Mouse (Mus musculus) limb, embryonic 12.5 days (tissue): ENCODE measurements around the gene D10Jhu81e. TPM values are rescaled to one million over a fixed set of nuclear protein-coding genes. Genes with fewer than 3 reads are reported as not detected.

ENCODE experiments used
- ATAC-seq: fragments of 200-750 bp; cut with Nextera tagmentation; 2 replicates; pipeline ENCODE4 v1.8.0; 2017; ENCODE audit warnings: low read depth, moderate TSS enrichment; ENCODE audit not compliant: insufficient number of reproducible peaks, insufficient read depth, low FRiP score, low TSS enrichment
- H3K27ac ChIP-seq: fragments of 300-500 bp; sonication (generic); 2 replicates; pipeline ENCODE4 v1.5.1; 2016; ENCODE audit warnings: mild to moderate bottlenecking, moderate library complexity
- H3K27me3 ChIP-seq: fragments of 300-500 bp; sonication (generic); 2 replicates; pipeline ENCODE4 v1.6.1; 2016; ENCODE audit warnings: mild to moderate bottlenecking, moderate library complexity
- H3K36me3 ChIP-seq: fragments of 300-500 bp; sonication (generic); 2 replicates; pipeline ENCODE4 v1.6.1; 2016; ENCODE audit warnings: mild to moderate bottlenecking, moderate library complexity
- H3K4me1 ChIP-seq: fragments of 300-500 bp; sonication (generic); replicated peaks from 2 replicates; pipeline ENCODE4 v1.6.1; 2016
- H3K4me2 ChIP-seq: fragments of 300-500 bp; sonication (generic); 2 replicates; pipeline ENCODE4 v1.6.1; 2016; ENCODE audit warnings: mild to moderate bottlenecking, moderate library complexity
- H3K4me3 ChIP-seq: fragments of 300-500 bp; sonication (generic); replicated peaks from 2 replicates; pipeline ENCODE4 v1.5.1; 2016; ENCODE audit warnings: mild to moderate bottlenecking
- H3K9ac ChIP-seq: fragments of 300-500 bp; sonication (generic); replicated peaks from 2 replicates; pipeline ENCODE4 v1.6.1; 2016; ENCODE audit warnings: mild to moderate bottlenecking, moderate library complexity
- H3K9me3 ChIP-seq: fragments of 300-500 bp; sonication (generic); 2 replicates; pipeline ENCODE4 v1.6.1; 2016; ENCODE audit warnings: mild to moderate bottlenecking, moderate library complexity
- WGBS: fragments of 180-500 bp; shearing (Covaris S2); methylation state at CpG from one replicate; pipeline ENCODE4 v1.1.7; 2016; 5-methylcytosine and 5-hydroxymethylcytosine counted together
- polyA plus RNA-seq: library from polyadenylated mRNA; unstranded; fragments of >200 nt; fragmentation: Nextera tagmentation; extraction: Ambion mirVana; gene quantifications from 2 replicates; pipeline ENCODE4 v1.2.1, GENCODE M21; 2016

Gene D10Jhu81e
- polyA plus RNA-seq, 1 experiment from 2014 or later = 34.0 TPM

DNA sequence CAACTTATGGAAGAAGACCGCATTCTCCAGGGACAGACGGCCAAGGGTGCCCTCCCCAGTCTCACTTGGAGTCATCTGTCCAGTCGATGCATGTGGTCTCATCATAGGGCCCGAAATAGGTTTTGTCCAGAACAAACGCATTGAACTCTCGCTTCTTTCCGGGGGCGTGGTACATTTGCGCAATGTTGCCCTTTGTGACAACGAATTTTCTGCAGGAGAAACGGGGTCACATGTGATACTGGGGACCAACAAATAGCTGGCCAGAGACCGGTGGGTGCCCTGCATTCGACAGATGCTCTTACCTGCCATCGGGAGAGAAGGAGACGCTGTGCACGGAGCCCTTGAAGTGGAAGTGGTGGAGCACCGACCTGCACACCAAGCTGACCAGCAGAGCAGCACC lies 12.7 kb upstream of the D10Jhu81e start:
- 92% methylated on average over 17 of the region's 17 CpGs for WGBS
- H3K4me2 ChIP-seq = no peak overlapping the region
- H3K4me1 ChIP-seq = peaks cover 14% of the 10 kb centered on the region
- no peak overlapping the region for H3K4me3 ChIP-seq
- no peaks in the 10 kb centered on the region for H3K27me3 ChIP-seq
- no peaks in the 10 kb centered on the region for H3K9me3 ChIP-seq
- no peak for ATAC-seq
- H3K27ac ChIP-seq = no peak overlapping the region
- no peak overlapping the region for H3K9ac ChIP-seq
- peaks cover 60% of the 10 kb centered on the region for H3K36me3 ChIP-seq

DNA sequence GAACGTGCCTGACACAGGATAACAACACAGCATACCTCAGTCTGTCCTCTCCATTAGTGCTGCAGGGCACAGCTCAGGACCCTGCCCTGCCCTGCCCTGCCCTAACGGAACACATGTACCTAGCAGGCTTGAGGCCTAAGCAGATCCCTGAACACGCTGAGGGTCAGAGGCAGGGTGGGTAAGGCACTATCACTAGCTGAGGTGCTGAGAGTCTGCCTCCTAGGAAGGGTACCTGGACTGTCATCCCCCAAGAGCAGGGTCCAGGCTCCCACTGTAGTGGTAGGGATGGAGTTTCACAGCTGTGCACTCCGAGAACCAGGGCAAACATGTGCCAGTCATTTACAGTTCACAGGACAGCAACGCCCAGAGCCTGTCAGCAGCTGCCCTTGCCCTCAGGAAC lies 4.9 kb upstream of the D10Jhu81e start:
- H3K9me3 ChIP-seq = no peaks in the 10 kb centered on the region
- no peak for ATAC-seq
- H3K27ac ChIP-seq = no peak overlapping the region
- H3K27me3 ChIP-seq = no peaks in the 10 kb centered on the region
- WGBS = 91% methylated on average over 5 of the region's 5 CpGs
- no peaks in the 10 kb centered on the region for H3K4me1 ChIP-seq
- H3K9ac ChIP-seq = no peak overlapping the region
- H3K4me3 ChIP-seq = no peak overlapping the region
- peaks cover 89% of the 10 kb centered on the region for H3K36me3 ChIP-seq
- no peak overlapping the region for H3K4me2 ChIP-seq

DNA sequence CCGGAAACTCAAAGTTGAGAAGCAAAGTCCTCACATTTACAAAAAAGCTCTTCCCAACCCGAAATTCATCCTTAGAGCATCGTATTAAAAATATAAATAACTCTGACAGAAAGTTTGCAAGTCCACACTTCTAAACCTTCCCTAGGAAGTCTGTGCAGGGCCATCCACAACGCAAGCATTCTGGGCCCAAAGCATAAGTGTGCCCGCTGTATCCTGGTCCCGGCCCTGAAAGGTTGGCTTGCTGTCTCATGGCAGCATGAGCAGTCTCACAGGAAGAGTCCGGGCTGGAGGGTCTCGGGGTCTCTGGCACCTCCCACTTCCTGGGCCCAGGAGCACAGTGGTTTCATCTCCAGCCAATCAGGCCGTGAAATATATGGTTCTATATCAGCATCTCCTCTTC lies 2.0 kb upstream of the D10Jhu81e start:
- Histone ChIP-seq H3K27me3 (no peaks in the 10 kb centered on the region), H3K4me3 (no peak overlapping the region), H3K36me3 (peaks cover 72% of the 10 kb centered on the region), H3K4me2 (no peak overlapping the region), H3K27ac (no peak overlapping the region), H3K9me3 (no peaks in the 10 kb centered on the region), H3K9ac (no peak overlapping the region), H3K4me1 (peaks cover 11% of the 10 kb centered on the region)
- WGBS = 92% methylated on average over 9 of the region's 9 CpGs
- no peak for ATAC-seq

DNA sequence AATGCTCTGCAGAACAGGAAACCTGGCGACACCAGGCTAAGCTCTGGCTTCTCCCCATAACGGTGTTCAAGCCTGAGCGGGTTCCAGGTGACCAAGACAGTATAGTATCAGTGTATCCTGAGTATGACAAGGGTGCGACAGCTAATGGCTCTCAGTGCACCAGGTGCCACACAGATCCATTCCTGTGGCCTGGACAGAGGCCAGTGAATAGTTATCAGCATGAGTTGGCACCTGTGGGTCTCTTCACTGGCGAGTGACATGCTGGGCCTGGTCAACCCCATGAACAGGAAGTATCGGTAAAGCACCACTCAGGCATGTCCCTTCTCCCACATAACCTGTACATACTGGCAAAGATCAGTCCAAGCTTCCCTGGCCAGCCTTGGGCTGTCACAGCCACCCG lies 1.5 kb upstream of the D10Jhu81e start:
- no peak overlapping the region for H3K4me3 ChIP-seq
- no peak overlapping the region for H3K9ac ChIP-seq
- H3K4me2 ChIP-seq = no peak overlapping the region
- no peaks in the 10 kb centered on the region for H3K9me3 ChIP-seq
- 94% methylated on average over 7 of the region's 7 CpGs for WGBS
- no peaks in the 10 kb centered on the region for H3K27me3 ChIP-seq
- ATAC-seq = no peak
- no peak overlapping the region for H3K27ac ChIP-seq
- H3K36me3 ChIP-seq = peaks cover 72% of the 10 kb centered on the region
- peaks cover 11% of the 10 kb centered on the region for H3K4me1 ChIP-seq

DNA sequence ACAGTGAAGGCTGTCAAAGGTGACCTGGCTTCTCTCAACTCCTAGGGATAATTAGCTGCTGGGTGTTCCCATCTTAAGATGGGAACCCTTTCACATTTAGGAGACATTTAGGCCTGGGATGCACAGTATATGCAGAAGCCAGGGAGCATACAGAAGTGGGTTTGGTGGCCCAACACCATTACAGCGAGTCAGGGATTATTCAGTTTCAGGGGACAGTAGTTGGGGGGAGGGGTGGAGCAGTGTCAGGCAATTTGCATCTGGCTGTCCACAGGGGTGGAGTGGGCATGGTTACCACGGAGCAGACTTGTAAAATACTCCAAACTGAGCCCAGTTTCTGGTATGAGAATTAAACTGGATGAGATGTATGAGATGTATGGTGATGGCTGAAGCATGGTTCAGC lies 863 bp upstream of the D10Jhu81e start:
- Histone ChIP-seq H3K27me3 (no peaks in the 10 kb centered on the region), H3K36me3 (peaks cover 72% of the 10 kb centered on the region), H3K4me3 (peak overlapping the region; percentile 80), H3K9me3 (no peaks in the 10 kb centered on the region), H3K4me2 (peak overlapping the region; percentile 89), H3K4me1 (peaks cover 11% of the 10 kb centered on the region), H3K9ac (no peak overlapping the region), H3K27ac (peak overlapping the region; percentile 54)
- 49% methylated on average over 2 of the region's 2 CpGs for WGBS
- no peak for ATAC-seq

GRCm38 (mm10) chr10:78168792-78169191 lies 790 bp downstream of the D10Jhu81e start:
- ATAC-seq = no peak
- Histone ChIP-seq H3K9ac (peak overlapping the region; percentile 76), H3K36me3 (peaks cover 70% of the 10 kb centered on the region), H3K27ac (no peak overlapping the region), H3K4me2 (peak overlapping the region; percentile 89), H3K4me3 (peak overlapping the region; percentile 80), H3K9me3 (no peaks in the 10 kb centered on the region), H3K27me3 (no peaks in the 10 kb centered on the region), H3K4me1 (peaks cover 11% of the 10 kb centered on the region)
- WGBS = 86% methylated on average over 11 of the region's 11 CpGs

DNA sequence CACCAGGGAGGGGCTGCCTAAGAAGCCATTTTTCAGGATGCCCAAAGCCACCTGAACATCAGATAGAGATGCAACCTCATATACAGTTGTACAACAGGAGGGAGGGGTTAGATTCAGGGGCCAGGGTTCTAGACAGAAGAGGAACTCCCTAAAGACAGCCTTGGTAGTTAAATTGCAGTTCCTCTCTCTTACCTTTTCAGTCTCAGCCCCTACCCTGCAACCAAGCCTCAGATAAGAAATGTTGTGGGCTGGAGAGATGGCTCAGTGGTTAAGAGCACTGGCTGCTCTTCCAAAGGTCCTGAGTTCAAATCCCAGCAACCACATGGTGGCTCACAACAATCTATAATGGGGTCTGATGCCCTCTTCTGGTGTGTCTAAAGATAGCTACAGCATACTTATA lies 1.8 kb downstream of the D10Jhu81e start:
- no peak overlapping the region for H3K4me2 ChIP-seq
- H3K9ac ChIP-seq = no peak overlapping the region
- peaks cover 11% of the 10 kb centered on the region for H3K4me1 ChIP-seq
- H3K4me3 ChIP-seq = no peak overlapping the region
- no peaks in the 10 kb centered on the region for H3K9me3 ChIP-seq
- ATAC-seq = no peak
- H3K36me3 ChIP-seq = peaks cover 70% of the 10 kb centered on the region
- H3K27ac ChIP-seq = no peak overlapping the region
- H3K27me3 ChIP-seq = no peaks in the 10 kb centered on the region

- H3K9me3 ChIP-seq = no peaks in the 10 kb centered on the region
- no peak overlapping the region for H3K9ac ChIP-seq
- no peaks in the 10 kb centered on the region for H3K27me3 ChIP-seq
- peaks cover 70% of the 10 kb centered on the region for H3K36me3 ChIP-seq
- H3K4me2 ChIP-seq = no peak overlapping the region
- no peak overlapping the region for H3K4me3 ChIP-seq
- no peak overlapping the region for H3K27ac ChIP-seq
- ATAC-seq = no peak
- peaks cover 11% of the 10 kb centered on the region for H3K4me1 ChIP-seq
- WGBS = 90% methylated on average over 7 of the region's 7 CpGs
These were observed 2.2 kb downstream of the D10Jhu81e start for GRCm38 (mm10) chr10:78167333-78167732.

GRCm38 (mm10) chr10:78165256-78166005 lies 4.2 kb downstream of the D10Jhu81e start:
- Histone ChIP-seq H3K36me3 (peaks cover 70% of the 10 kb centered on the region), H3K27ac (no peak overlapping the region), H3K9me3 (no peaks in the 10 kb centered on the region), H3K9ac (no peak overlapping the region), H3K4me1 (peaks cover 11% of the 10 kb centered on the region), H3K4me2 (no peak overlapping the region), H3K27me3 (no peaks in the 10 kb centered on the region), H3K4me3 (no peak overlapping the region)
- 92% methylated on average over 21 of the region's 21 CpGs for WGBS
- ATAC-seq = no peak

DNA sequence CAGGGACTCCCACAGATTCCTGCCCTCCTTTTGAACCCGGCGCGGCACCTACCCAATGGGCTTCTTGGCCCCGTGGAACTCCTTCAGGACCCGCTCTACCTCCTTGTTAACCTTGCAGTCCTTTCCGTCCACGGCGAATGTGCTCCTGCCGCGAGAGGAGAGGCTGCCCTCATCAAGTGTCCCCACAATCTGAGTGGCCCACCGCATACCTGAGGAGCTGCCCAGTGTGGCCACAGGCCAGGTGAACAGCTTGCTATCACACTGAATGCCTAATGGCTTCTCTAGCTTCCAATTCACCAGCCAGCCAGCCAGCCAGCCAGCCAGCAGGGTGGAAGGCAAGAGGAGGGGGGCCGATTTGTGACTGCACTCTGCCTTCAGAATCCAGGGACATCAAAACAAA lies 4.8 kb downstream of the D10Jhu81e start:
- WGBS = 92% methylated on average over 12 of the region's 12 CpGs
- H3K9ac ChIP-seq = no peak overlapping the region
- H3K4me2 ChIP-seq = no peak overlapping the region
- no peak for ATAC-seq
- H3K4me3 ChIP-seq = no peak overlapping the region
- H3K9me3 ChIP-seq = no peaks in the 10 kb centered on the region
- no peak overlapping the region for H3K27ac ChIP-seq
- H3K4me1 ChIP-seq = peaks cover 12% of the 10 kb centered on the region
- H3K27me3 ChIP-seq = no peaks in the 10 kb centered on the region
- peaks cover 70% of the 10 kb centered on the region for H3K36me3 ChIP-seq

GRCm38 (mm10) chr10:78163923-78164322 lies 5.7 kb downstream of the D10Jhu81e start:
- H3K9ac ChIP-seq = no peak overlapping the region
- no peak overlapping the region for H3K4me2 ChIP-seq
- H3K9me3 ChIP-seq = no peaks in the 10 kb centered on the region
- no peak overlapping the region for H3K4me3 ChIP-seq
- H3K27me3 ChIP-seq = no peaks in the 10 kb centered on the region
- WGBS = 35% methylated on average over 4 of the region's 4 CpGs
- H3K4me1 ChIP-seq = peaks cover 17% of the 10 kb centered on the region
- H3K36me3 ChIP-seq = peaks cover 70% of the 10 kb centered on the region
- H3K27ac ChIP-seq = no peak overlapping the region
- ATAC-seq = no peak

DNA sequence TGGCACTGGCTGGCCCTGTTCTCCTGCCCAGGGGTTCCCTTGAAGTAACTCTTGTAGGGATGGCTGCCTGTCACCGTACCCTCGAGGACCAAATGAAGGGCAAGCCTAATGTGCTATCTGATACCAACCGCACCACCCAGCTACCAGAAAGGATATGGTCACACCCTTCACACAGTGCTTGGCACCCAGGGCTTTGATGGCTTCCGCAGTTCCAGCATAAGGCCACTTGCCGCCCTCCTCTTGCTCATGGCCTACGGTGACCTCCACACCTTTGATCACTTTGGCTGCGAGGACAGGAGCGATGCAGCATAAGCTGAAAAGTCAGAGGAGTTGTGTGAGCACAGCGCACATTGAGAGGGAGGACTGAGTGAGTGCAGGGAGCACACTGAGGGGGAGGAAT lies 6.3 kb downstream of the D10Jhu81e start:
- Histone ChIP-seq H3K36me3 (peaks cover 70% of the 10 kb centered on the region), H3K27ac (no peak overlapping the region)
- no peak for ATAC-seq

More for the DNA sequence above, 6.3 kb downstream of the D10Jhu81e start:
- no peaks in the 10 kb centered on the region for H3K9me3 ChIP-seq
- no peak overlapping the region for H3K9ac ChIP-seq
- H3K4me1 ChIP-seq = peaks cover 11% of the 10 kb centered on the region
- no peak overlapping the region for H3K4me2 ChIP-seq
- WGBS = 91% methylated on average over 9 of the region's 9 CpGs
- H3K4me3 ChIP-seq = no peak overlapping the region
- no peaks in the 10 kb centered on the region for H3K27me3 ChIP-seq
